Mouse (Mus musculus): ENCODE results near the gene Gm7792. TPM values are rescaled to one million over a fixed set of nuclear protein-coding genes. Genes with fewer than 3 reads are reported as not detected.
"Not testable (repeated sequence)": the region's sequence is repeated elsewhere in the genome, so short reads cannot be mapped to it uniquely, and the experiment has no call there.

The Gm7792 gene
- not detected for total RNA-seq (2021)
- long read RNA-seq, experiment 1, result 0 reads
- long read RNA-seq, experiment 2, result 0 reads

- DNase-seq (ENCODE audit: low spot score in 2 of 2), result not testable (repeated sequence)
These were observed at the start of gene Gm7792 for GRCm38 (mm10) chr5:93843476-93843875. Gene Gm7792 (plus strand): TSS chr5:93843776.

Other genes starting within 250 kb of the Gm7792 start
- gene C87414, start 172.2 kb upstream of the Gm7792 start, total RNA-seq (2021), result not detected
- gene Gm16429, start 85.3 kb downstream of the Gm7792 start, total RNA-seq (2021), result not detected
- gene BC061212, start 226.8 kb downstream of the Gm7792 start, total RNA-seq (2021), result not detected
- gene Gm6351, start 232.6 kb downstream of the Gm7792 start, total RNA-seq (2021), result not detected